Mouse (Mus musculus): ENCODE measurements around the gene Gm44805. TPM values are rescaled to one million over a fixed set of nuclear protein-coding genes. Genes with fewer than 3 reads are reported as not detected.

The Gm44805 gene
- total and polyA plus RNA-seq, 3 experiments = not detected

- Histone ChIP-seq H3K9ac (ENCODE audit: insufficient read depth, low read depth) (no peak overlapping the region), H3K27me3 (replicated peaks) (no peaks in the 10 kb centered on the region), H3K27ac (ENCODE audit: insufficient read depth, low read depth) (peak overlapping the region; percentile 12; the same call in 1 of the 2 replicates), H3K4me3 (replicated peaks in 1 of 3; ENCODE audit: low read depth in 2 of 3, low read length in 2 of 3, poor library complexity in 1 of 3) (no peak overlapping the region), H3K9me3 (replicated peaks; ENCODE audit: low read length) (peaks cover 5% of the 10 kb centered on the region), H3K4me1 (ENCODE audit: control insufficient read depth in 1 of 2, insufficient read depth in 2 of 2) (peaks cover 6 to 35% of the 10 kb centered on the region in 2 experiments; a peak in 3 of 4 replicates), H3K4me2 (ENCODE audit: insufficient read depth, low read depth, poor library complexity, severe bottlenecking) (no peak overlapping the region), H3K36me3 (replicated peaks in 1 of 2; ENCODE audit: control insufficient read depth in 1 of 2, insufficient read depth in 1 of 2, low read length in 1 of 2) (peaks cover 53 to 86% of the 10 kb centered on the region in 2 experiments), H3K79me2 (replicated peaks; ENCODE audit: control insufficient read depth, extremely low read depth, insufficient read depth, poor library complexity, severe bottlenecking) (no peaks in the 10 kb centered on the region)
- in situ Hi-C loops (cut with MboI; ENCODE audit: low pct_ligation_motif_present, low pct_unique_long_range_greater_than_20kb, low sequenced_read_pairs) = no loop called here
- no peak for DNase-seq (ENCODE audit: extremely low read depth)
- TF ChIP-seq TCF12 (IDR thresholded peaks at IDR 0.05; ENCODE audit: low read depth, low read length) (no peak), POLR2A (IDR thresholded peaks at IDR 0.05; ENCODE audit: low read depth, low read length) (peak; percentile 32; the same call in 1 of the 2 replicates), BHLHE40 (IDR thresholded peaks at IDR 0.05; ENCODE audit: low read depth, low read length) (peak; percentile 27; the same call in 1 of the 2 replicates)
- dilution Hi-C loops (cut with MboI; ENCODE audit: extremely low pct_ligation_motif_present, extremely low pct_unique_long_range_greater_than_20kb, low sequenced_read_pairs) = no loop called here
Measured at GRCm38 (mm10) chr7:19700299-19701068, 19.3 kb upstream of the Gm44805 start.

- H3K4me1 ChIP-seq (ENCODE audit: control insufficient read depth in 1 of 2, insufficient read depth in 2 of 2) = peaks cover 6 to 35% of the 10 kb centered on the region in 2 experiments; a peak in 3 of 4 replicates
- DNase-seq (ENCODE audit: extremely low read depth) = no peak
- no peaks in the 10 kb centered on the region for H3K79me2 ChIP-seq (replicated peaks; ENCODE audit: control insufficient read depth, extremely low read depth, insufficient read depth, poor library complexity, severe bottlenecking)
- dilution Hi-C loops (cut with MboI; ENCODE audit: extremely low pct_ligation_motif_present, extremely low pct_unique_long_range_greater_than_20kb, low sequenced_read_pairs) = no loop called here
- peaks cover 49 to 79% of the 10 kb centered on the region in 2 experiments for H3K36me3 ChIP-seq (replicated peaks in 1 of 2; ENCODE audit: control insufficient read depth in 1 of 2, insufficient read depth in 1 of 2, low read length in 1 of 2)
- peaks cover 5% of the 10 kb centered on the region for H3K9me3 ChIP-seq (replicated peaks; ENCODE audit: low read length)
- no peak overlapping the region for H3K4me2 ChIP-seq (ENCODE audit: insufficient read depth, low read depth, poor library complexity, severe bottlenecking)
- H3K27me3 ChIP-seq (replicated peaks) = no peaks in the 10 kb centered on the region
- TF ChIP-seq ZNF384 (IDR thresholded peaks at IDR 0.05; ENCODE audit: low read depth, low read length) (peak; percentile 52), ETS1 (conservative IDR thresholded peaks at IDR 0.05; ENCODE audit: low read depth, low read length) (no peak)
- H3K27ac ChIP-seq (ENCODE audit: insufficient read depth, low read depth) = no peak overlapping the region
- H3K4me3 ChIP-seq (replicated peaks in 1 of 3; ENCODE audit: low read depth in 2 of 3, low read length in 2 of 3, poor library complexity in 1 of 3) = no peak overlapping the region
- no peak overlapping the region for H3K9ac ChIP-seq (ENCODE audit: insufficient read depth, low read depth)
- in situ Hi-C loops (cut with MboI; ENCODE audit: low pct_ligation_motif_present, low pct_unique_long_range_greater_than_20kb, low sequenced_read_pairs) = no loop called here
Measured at GRCm38 (mm10) chr7:19699827-19700148, 18.6 kb upstream of the Gm44805 start.

GRCm38 (mm10) chr7:19698907-19699826 is 17.9 kb upstream of the Gm44805 start, which contains the start of gene Apoe:
TSS of gene Apoe (minus strand) at chr7:19699188.
- Histone ChIP-seq H3K9me3 (replicated peaks; ENCODE audit: low read length) (peaks cover 5% of the 10 kb centered on the region), H3K27ac (ENCODE audit: insufficient read depth, low read depth) (no peak within 1 kb of the TSS), H3K4me1 (ENCODE audit: control insufficient read depth in 1 of 2, insufficient read depth in 2 of 2) (peaks cover 6 to 35% of the 10 kb centered on the region in 2 experiments; a peak in 3 of 4 replicates), H3K27me3 (replicated peaks) (no peaks in the 10 kb centered on the region), H3K9ac (ENCODE audit: insufficient read depth, low read depth) (no peak within 1 kb of the TSS), H3K36me3 (replicated peaks in 1 of 2; ENCODE audit: control insufficient read depth in 1 of 2, insufficient read depth in 1 of 2, low read length in 1 of 2) (peaks cover 49 to 73% of the 10 kb centered on the region in 2 experiments), H3K4me2 (ENCODE audit: insufficient read depth, low read depth, poor library complexity, severe bottlenecking) (no peak within 1 kb of the TSS), H3K79me2 (replicated peaks; ENCODE audit: control insufficient read depth, extremely low read depth, insufficient read depth, poor library complexity, severe bottlenecking) (no peaks in the 10 kb centered on the region), H3K4me3 (replicated peaks in 1 of 3; ENCODE audit: low read depth in 2 of 3, low read length in 2 of 3, poor library complexity in 1 of 3) (no peak within 1 kb of the TSS)
- no peak for DNase-seq (ENCODE audit: extremely low read depth)
- dilution Hi-C loops (cut with MboI; ENCODE audit: extremely low pct_ligation_motif_present, extremely low pct_unique_long_range_greater_than_20kb, low sequenced_read_pairs) = no loop called here
- no peak for TF ChIP-seq ELF1 (IDR thresholded peaks at IDR 0.05; ENCODE audit: low read depth, low read length)
- no peak for TF ChIP-seq GABPA (IDR thresholded peaks at IDR 0.05; ENCODE audit: insufficient replicate concordance, low read depth, low read length)
- TF ChIP-seq MAZ (IDR thresholded peaks at IDR 0.05; ENCODE audit: low read depth, low read length) = no peak
- no peak; the same call in 1 of the 2 replicates for TF ChIP-seq POLR2A (IDR thresholded peaks at IDR 0.05; ENCODE audit: low read depth, low read length)
- TF ChIP-seq JUN (IDR thresholded peaks at IDR 0.05; ENCODE audit: insufficient read depth, low read depth, low read length) = no peak
- no peak for TF ChIP-seq MYC (IDR thresholded peaks at IDR 0.05; ENCODE audit: low read depth, low read length)
- no peak for TF ChIP-seq ZC3H11A (IDR thresholded peaks at IDR 0.05; ENCODE audit: low read depth, low read length)
- peak in 1 of 2 experiments; percentile 0; a peak in 1 of 4 replicates for TF ChIP-seq CTCF (conservative IDR thresholded peaks at IDR 0.05 in 1 of 2, IDR thresholded peaks at IDR 0.05 in 1 of 2; ENCODE audit: low read depth in 2 of 2, low read length in 2 of 2)
- in situ Hi-C loops (cut with MboI; ENCODE audit: low pct_ligation_motif_present, low pct_unique_long_range_greater_than_20kb, low sequenced_read_pairs) = no loop called here
